Mouse (Mus musculus) c-Kit-positive CD71-negative TER-119-negative erythroid progenitor cells, embryonic 14.5 days (primary cell): ENCODE data around the gene Snx25.
A peak's percentile ranks its signal among the peaks of the same experiment; 100 is the strongest.

ENCODE experiments used
- DNase-seq: peaks from one replicate; pipeline ENCODE4 v3.0.0-alpha.2; 2013; ENCODE audit warnings: low read depth

The Snx25 gene

DNA sequence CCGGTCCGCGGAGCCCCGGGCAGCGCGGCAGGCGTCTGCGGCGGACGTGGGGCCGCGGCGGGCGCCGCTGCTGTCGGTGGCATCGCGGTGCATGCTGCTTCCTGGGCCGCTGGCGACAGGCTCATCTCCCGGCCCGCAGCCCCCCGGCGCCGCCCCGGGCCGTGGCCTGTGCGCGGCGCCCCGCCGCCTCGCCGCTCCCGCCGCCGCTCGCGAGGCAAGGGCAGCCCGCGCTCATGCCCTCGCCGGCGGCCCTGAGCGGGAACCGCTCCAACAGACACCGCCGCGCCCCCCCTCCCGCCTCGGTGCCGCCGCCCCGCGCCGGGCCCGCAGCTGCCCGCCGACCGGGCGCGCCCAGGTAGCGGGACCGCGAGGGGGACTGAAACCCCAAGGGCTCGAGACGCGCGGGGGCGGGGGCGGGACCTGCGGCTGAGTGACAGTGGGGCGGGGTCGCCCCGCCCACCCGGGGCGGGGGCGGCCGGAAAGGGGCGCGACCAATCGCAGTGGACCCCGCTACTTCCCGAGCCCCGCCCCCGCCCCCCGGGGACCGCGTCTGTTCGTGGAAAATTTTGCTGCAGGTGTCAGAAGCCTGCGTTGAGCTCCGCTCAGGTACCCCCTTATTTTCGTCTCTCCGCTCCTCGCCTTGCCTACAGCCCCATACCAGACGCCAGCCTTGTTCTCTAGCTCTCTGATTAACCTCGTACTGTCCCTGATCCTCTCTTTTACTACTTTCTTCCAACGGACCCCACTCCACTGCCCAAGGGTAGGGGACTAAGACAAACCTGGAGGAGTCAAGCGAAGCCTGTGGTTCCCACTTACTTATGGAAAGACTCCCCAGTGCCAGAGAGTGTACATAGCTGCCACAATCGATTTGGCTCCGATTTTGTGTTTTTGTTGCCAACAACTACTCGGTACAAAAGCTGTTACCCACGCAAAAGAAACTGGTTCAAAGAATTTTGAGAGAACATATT lies at the start of gene Snx25:
TSS of gene Snx25 (minus strand) at position 96 of the 968 bp plus-strand sequence.
- peak; percentile 59 for DNase-seq

DNA sequence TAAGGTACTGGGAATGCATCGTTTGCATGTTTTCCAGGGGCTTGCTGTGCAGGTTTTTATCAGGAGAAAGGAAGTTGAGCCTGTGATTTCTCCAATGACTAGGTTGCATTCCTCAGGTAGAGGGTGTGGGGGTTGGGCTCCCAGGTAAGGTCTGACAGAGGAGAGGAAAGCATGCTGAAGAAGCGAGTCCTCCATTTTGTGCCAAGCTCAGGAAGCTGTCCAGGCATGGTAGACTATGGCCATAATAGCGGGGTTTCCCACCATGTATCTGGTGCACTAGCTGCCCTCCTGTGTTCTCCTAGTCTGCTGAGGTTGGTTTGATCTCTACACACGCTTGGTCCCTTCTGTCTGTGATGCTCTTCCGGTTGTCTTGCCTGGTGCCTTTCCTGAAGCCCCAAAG lies 45.7 kb upstream of the Snx25 start:
- DNase-seq: no peak

DNA sequence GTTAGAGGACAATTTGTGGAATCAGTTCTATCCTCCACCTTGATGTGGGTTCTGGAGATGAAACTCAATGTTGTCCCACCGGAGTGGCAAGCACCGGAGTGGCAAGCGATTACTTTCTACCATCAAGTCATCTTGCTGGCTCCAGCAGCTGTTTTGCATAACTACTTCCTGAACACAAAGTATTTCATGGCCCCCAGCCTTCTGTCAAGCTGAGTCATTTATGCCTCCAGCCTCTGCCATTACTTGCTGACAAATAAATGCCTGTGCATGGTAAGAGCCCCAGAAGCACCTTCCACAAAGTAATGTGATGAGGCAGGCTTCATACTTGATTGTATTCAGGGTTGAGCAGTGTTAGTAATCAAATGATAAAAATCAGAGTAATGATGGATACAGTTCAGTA lies 44.9 kb upstream of the Snx25 start:
- no peak for DNase-seq

DNA sequence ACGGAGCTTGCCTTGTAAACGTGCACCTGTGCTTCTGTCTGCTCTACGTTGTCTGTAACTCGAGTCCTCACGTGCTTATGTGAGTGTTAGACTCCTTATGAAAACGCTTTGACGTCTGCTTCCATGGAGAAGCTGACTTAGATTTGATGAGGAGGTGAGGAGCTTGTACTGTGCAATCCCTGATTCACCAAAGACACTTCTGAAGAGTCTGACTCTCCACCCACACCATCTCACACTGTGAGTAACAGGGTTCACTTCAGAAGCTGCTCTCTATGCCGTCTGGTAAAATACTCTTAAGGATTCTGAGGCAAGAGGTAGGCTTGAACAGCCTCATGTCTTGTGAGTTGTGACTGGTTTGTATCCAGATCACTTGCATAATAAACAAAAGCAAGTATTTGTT lies 41.1 kb upstream of the Snx25 start:
- DNase-seq: no peak

DNA sequence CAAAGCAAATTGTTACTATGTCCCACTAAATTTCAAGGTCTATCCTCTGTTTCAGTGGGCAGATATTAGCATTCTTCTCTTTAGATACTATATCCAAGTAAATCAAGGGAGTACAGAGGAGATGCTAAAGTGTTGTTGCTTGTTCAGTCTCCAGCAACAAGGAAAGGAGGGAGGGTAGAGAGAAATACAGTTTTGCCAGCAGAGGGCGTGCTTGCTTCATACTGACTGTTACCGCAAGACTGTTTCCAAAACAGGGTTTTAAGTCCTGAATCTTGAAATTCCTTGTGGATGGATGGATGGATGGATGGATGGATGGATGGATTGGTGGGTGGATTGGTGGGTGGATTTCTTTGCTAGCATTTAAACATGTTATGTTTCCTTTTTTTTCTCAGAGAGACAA lies 33.4 kb upstream of the Snx25 start:
- DNase-seq: peak; percentile 44

DNA sequence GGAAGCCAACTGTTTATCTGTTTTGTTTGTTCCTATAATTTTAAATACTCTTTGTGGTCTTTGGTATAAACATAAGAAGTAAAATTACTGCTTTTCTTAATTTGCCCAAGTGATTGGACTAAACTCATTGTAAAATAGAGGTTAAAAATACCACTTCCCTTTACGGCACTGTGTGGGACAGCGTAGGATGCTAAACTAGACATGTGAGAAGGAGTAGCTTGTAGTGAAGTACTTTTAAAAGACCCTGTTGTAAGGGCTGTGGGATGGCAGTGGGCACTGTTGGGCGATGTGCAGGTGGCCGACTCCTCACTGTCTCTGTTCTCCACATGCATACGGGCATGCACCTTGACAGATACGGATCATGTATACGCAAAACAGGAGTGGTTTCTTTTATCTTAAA lies 28.2 kb upstream of the Snx25 start:
- DNase-seq: no peak

DNA sequence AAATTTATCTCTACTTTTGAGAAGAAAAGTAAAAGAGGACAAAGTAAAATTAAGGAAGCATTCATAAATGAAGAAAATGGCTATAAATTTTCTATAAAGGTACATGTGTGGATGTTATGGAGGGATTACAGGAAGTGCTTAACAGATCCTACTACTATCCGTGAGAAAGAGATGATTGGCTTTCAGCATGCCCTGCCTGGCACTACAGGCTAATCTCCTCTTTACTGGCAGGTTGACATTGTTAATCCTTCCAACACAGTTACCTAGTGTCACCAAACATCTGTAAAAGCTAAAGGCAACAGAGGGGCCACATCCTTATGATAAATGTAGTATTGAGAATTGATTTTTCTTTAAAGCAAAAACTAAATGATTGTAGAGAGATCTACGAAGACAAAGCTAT lies 21.7 kb upstream of the Snx25 start:
- no peak for DNase-seq

DNA sequence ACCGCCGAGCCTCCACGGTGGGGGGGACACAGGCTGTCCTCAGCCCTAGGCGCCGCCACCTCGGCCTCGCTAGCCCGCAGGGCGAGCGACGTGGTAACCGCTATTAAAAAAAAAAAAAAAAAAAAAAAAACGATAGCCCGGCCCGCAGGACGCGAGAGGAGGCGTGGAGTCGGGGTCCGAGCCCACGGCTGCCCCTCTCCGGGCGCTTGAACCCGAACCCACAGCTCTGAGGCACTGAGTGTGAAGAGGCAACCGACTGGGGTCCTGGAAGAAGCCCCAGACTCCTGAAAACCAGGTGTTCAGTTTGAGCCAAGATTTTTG lies 11.9 kb upstream of the Snx25 start:
- no peak for DNase-seq

DNA sequence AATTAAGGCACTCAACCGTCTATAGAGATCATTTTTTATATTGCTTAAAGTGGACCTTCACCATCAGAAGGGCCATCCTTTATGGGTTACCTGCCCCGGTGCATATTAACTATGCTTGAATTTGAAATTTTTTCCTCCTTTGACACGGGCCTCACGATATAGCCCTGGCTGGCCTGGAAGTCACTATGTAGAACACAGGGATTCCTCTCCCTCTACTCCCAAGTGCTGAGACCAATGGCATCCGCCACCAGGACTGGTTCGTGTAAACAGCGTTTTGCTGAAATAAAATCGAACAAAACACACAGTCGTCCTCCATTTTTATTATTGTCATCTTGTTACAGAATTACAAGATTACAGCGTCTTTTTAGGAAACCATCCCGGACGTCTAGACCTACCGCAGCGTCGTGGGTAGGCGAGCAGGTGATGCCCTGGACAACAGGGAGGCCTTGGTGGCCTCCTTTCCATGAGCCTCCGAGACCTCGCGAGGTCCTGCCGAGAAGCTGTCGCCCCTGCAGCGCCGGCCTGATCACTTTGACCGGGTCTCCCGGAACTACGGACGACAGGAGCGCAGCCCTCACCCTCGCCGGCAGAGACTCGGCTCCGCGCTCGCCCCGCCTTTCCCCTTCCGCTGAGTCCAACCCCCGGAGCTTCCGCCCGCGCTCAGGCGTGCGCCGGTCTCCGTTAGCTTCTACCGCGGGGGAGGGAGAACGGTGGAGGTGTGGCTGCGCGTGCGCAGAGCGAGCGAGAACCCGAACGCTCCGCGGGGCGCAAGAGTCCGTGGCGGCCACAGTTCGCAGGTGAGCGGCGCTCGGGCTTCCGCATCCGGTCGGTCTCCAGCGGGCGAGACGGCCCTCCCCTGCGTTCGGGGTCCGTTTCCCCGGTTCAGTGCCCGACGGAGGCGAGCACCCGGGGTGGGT lies 11.3 kb upstream of the Snx25 start:
- DNase-seq: peak; percentile 87

DNA sequence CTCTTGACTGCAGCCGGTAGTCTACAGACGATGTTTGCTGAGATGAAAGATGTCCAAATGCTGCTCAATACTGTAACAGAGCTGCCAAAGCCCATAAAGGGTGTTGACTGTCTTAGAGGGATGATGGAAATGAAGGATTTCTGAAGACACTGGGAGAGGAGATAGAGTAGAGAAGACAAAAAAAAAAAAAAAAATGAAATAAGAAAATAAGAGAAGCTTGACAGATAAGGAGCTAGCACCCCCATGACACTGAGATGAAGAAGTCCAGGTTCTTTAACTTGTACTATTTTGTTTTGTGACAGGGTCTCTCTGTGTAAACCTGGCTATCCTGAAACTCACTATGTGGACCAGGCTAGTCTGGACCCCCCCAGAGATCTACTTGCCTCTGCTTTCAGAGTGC lies 1.1 kb upstream of the Snx25 start:
- no peak for DNase-seq

DNA sequence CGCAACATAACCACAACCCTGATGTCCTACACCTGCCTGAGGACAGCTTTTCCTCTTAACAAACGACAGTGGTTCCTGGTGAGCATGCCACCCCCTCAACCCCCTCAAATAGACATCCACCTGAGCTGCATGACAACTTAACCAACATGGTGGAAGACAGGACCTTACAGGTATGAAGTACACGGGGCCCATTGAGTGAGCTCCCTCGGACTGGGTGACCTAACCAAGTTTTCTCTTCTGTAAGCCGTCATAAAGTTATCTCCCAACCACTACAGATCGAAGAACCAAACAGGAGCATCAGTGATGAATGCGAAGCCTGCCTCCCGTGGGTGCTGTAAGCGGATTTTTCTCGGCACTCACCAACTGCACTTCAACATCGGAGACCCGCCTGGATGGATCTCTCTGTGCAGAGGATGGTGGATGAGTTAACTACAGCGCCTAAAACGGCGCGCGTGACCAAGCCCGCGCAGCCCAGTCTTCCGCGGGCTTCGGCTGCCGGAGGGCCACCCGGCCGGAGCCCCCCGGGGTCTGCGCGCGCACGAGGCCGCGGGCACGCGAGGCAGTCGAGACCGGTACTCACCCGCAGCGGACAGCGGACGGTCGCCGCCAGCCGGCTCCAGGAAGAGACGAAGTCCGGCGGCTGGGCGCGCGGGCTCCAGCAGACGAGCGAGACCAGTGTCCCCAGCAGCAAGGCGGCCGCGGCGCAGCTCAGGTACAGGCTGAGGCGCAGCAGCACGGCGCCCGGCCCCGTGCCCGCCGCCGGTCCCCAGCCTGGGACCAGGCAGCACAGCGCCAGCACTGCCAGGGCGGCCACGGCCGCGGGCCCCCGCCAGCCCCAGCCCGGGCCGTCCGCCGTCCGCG lies 527 bp downstream of the Snx25 start, which contains the start of gene Cfap97:
TSS of gene Cfap97 (plus strand) at position 570 of the 861 bp plus-strand sequence.
- no peak for DNase-seq

DNA sequence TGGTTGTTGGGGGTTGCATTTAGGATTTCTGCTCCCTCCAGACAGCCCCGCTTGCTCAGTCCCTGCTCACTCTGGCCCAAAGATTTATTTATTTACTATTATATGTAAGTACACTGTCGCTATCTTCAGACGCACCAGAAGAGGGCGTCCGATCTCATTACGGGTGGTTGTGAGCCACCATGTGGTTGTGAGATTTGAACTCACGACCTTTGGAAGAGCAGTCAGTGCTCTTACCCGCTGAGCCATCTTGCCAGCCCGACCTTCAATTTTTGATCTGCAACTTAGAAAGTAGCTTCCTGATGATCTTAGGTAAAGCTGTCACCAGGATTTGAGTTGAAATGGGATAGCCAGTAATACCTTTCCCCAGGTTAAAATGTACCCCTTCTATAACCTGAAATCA lies 2.2 kb downstream of the Snx25 start:
- DNase-seq: no peak

DNA sequence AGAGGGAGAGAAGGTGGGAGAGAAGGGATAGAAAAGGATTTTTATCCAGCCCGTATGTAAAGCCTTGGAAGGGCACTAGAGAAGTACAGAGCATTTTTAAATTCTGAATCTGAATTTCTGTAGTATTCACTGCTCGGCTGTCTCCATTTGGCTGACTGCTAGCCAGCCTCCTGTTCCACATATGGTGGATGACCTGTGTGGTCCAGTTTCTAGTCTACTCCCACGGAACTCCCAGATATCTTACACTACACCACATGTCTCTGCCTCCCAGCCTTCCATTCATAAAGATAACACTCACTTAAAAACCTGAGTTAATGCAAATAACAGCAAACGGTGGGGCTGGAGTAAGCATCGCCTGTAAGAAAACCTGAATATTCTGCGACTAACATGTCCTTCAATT lies 2.7 kb downstream of the Snx25 start:
- DNase-seq: no peak

DNA sequence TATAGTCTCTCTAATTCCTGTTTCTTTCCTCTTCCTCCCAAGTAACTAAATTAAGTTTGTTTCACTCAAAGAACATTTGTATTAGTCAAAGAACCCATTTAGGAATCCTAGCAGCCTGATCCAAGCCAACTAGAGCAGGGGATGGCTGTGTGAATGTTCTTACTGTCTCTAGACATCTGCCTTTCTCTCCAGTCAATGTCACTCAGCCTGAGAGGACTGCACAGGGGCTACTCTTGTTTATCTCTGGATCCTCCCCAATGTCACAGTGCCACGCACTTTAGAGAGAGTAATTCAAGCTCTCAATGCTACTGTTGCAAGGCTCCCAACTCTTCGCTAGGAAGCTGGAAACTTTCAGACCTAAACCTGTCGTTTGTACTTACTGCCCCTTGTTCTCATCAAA lies 5.8 kb downstream of the Snx25 start:
- no peak for DNase-seq

DNA sequence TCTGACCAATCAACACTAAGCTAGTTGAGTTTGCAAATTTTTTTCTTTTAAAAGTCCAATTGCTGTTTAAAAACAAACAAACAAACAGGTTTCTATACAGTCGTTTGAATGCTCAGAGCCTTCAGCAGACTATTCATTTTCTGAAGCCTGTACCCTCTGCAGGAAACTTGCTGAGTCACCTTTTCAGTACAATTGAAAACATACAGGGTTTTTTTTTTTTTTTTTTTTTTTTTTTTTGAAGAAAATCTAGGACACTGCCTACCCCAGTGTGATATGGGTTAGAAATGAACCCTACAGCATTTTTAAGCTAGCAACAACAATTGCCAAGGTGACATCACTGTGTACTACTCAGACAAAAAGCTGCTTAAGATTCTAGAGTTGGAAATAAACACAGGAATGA lies 8.0 kb downstream of the Snx25 start:
- DNase-seq: no peak

DNA sequence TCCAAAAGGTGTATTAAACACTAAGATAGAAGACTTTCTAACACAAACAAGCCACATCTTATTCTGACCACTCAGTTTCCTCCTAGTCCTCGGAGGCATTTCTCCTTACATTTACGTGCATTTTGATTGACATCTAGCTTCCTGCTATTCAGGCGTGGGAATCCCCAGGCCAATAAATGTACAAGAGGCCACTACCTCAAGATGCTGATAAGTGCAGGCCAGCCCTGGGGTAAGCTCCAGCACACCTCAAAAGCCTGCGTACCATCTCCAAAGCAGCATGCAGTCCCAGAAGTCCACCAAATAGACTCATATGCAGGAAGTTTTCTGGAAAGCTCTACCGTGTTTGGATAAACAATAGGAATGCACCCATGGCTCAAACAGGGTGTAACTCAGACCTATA lies 8.5 kb downstream of the Snx25 start:
- no peak for DNase-seq

DNA sequence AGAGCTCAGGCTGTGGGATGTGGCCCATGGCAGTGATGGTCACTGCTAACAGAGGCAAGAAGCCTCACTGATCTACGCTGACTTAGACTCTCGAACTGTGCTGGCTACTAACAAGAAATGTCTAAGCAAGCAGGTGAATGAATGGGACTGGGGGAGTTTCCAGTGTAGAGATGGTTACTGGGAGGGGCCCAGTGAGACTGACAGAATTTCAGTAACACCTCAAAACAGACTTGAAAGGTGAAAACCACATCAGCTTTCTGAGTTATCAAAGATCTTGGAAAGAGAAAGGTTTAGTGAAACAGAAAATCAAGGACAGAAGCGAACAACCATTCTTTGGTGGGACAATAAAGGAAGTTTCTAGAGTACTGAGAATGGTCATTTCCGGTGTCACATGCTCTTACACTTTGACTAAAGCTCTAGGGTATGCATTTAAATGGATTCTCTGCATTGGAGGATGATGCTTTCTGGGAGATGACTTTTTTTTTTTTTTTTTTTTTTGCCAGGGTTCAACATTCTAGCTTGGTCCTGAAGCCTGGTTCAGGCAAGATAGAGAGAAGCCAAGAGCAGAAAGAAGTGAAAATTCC lies 9.4 kb downstream of the Snx25 start:
- no peak for DNase-seq

DNA sequence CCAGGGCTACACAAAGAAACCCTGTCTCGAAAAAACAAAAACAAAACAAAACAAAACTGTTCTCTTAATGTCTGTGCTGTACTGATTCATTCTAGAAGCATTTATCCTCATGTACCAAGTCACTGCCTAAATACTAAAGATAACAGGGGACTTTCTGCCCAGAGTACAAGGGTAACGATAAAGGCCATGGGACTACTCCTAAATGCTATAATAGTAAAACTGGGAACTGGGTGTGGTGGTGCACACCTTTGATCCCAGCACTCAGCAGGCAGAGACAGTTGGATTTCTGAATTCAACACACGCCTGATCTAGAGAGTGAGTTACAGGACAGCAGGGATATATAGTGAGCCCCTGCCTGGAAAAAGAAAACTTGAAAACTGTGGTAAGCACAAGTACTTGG lies 10.3 kb downstream of the Snx25 start:
- DNase-seq: no peak

DNA sequence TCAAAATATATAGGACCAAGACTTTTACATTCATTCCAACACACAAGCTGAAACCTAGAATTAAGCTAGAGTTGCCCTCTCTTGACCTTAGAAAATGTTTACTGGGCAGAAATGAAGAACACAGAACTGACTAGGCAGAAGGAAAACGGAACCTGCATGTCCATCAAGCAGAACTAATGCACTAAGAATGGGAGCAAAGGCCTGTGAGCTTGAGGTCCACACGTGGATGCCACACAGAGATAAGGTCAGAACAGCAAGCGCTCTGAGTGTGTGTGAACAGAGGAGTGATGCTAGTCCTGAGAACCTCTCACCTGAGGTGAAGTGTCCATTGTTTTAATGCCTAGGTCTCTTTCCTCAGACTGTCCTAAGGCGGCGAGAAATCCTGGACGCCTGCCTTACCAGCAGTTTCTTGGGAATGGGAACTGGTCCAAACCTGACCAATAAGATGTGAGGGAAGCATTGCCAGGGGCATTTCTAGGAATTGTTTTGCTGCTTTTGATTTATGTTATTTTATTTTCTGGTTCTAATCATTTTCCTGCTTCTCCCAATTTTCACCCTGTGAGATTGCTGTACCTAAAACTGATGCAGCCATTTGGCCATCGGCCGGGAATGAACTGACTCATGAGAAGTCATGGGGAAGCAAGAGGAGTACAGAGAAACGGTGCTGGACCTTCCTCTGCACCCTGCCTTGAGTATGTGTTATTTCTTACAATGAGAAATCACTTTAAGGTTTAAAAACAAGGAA lies 11.4 kb downstream of the Snx25 start:
- no peak for DNase-seq

DNA sequence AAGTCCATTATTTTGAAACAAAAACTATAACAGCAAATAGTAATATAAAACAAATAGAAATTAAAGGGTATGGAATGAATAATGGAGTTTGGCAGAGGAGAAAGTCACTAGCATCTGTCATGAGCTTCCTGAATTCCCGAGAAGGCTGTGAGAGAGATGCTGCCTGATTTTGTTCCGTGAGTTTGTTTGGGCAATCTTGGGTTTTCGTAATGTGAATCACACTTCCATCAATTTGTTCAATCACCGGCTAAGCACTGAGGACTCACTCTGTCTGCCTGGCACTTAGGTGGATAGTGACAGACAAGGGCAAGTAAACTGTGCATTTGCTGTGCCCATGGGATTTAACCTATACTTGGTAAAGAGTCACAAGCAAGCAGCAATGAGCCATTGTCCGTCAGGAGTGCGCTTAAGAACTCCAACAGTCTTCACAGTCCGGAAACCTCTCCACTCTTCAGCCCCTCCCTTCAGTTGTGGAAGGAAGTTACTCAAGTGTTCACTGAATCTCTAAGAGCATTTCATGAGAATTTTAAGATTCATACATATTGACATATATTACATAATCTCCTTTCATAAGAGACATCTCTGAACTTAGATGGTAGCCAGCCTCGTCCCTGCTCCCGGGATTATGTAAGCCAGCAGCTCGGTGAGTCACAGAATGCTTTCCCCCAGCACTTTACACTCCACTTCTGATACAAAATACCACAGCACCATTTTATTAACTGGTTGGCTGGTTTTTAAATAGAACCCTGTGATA lies 13.9 kb downstream of the Snx25 start:
- no peak for DNase-seq
